Comparison of ENCODE assay signal across 8 mouse cellular contexts in the genomic region with DNA sequence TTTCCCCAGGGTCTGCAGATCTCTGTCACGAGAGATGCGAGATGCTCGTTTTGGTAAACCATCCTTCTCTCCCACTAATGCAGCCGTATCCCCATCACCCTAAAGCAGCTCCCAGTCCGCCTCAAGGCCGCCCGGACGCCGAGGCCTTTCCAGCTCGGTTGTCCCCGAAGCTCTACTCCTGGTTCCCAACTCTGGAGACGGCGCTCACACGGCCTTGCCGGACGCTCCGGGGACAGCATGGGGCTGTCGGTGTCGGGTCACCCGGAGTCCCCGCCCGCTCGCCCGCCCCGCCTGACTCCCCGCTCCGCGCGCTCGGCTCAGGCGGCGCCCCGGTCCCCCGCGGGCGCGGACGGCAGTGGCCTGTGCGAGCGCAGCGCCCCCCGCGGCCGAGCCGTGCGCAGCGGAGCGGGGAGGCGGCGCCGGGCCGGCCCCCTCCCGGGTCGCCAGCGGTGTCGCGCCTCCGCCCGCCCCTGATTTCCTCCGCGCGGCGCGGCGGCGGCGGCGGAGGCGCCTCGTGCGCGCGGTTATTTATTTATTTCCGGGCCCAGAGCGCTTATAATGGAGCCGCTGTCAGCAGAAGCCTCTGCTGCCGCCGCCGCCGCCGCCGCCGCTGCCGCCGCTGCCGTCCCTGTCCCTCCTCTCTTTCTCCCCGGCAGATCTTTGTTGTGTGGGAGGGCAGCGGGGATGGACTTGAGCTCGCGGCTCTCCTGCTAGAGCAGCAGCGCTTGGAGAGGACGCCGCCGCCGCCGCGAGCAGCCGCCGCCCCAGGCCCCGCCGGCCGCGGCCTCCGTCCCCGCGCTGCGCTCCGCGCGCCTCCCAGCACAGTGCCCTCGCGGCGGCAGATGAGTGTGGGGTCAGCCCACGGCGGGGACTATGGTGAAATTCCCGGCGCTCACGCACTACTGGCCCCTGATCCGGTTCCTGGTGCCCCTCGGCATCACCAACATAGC. TPM values are rescaled to one million over a fixed set of nuclear protein-coding genes. Genes with fewer than 3 reads are reported as not detected.
A peak's percentile ranks its signal among the peaks of the same experiment; 100 is the strongest.
DNase-seq lines count a peak whose midpoint lies in the region; ATAC-seq lines count a peak whose summit lies in the region.

A gene (plus strand): TSS at position 547 of the 950 bp plus-strand sequence.

- intact Hi-C loops in left cerebral cortex, postnatal 36 days (cut with DNase I) = loop anchor here (1.0 to 5.0 kb wide), 6 partner anchors 36 to 139 kb away; no protein-coding TSS in a partner anchor

- H3K9ac ChIP-seq in intestine, embryonic 15.5 days = peak within 1 kb of the TSS; percentile 77

- peak within 1 kb of the TSS; percentile 91 for H3K4me2 ChIP-seq in intestine, embryonic 15.5 days (replicated peaks)

- WGBS in intestine, embryonic 15.5 days = under 1% methylated on average over 101 of the region's 120 CpGs

- peak within 1 kb of the TSS; percentile 82 for H3K27ac ChIP-seq in intestine, embryonic 15.5 days

- peak; percentile 93 for DNase-seq in adrenal gland, adult 2 months
- DNase-seq in embryo, embryonic 9.5 days (ENCODE audit: extremely low spot score) = peak; percentile 76
- peak; percentile 80 to 81 for DNase-seq in gastrocnemius, postnatal 4 days (ENCODE audit: low spot score in 2 of 2)
- DNase-seq in left cerebral cortex, postnatal 36 days (ENCODE audit: low spot score in 2 of 2) = peak; percentile 86 to 91
- peak; percentile 75 for DNase-seq in mesoderm, embryonic 11.5 days (ENCODE audit: low read depth, low spot score)
- DNase-seq in right cerebral cortex, postnatal 14 days = peak; percentile 77
- peak; percentile 81 for DNase-seq in urinary bladder, postnatal 25 days (ENCODE audit: low spot score)

- peak within 1 kb of the TSS; percentile 76 for H3K4me3 ChIP-seq in intestine, embryonic 15.5 days (replicated peaks)

- ATAC-seq in intestine, embryonic 15.5 days = peak; percentile 95

- H3K36me3 ChIP-seq in intestine, embryonic 15.5 days = no peaks in the 10 kb centered on the region

- no peaks in the 10 kb centered on the region for H3K27me3 ChIP-seq in intestine, embryonic 15.5 days (replicated peaks)

- H3K4me1 ChIP-seq in intestine, embryonic 15.5 days (replicated peaks) = 0 out of 2 replicates have a peak, but pooled peaks cover 2% of the 10 kb centered on the region

- no peaks in the 10 kb centered on the region for H3K9me3 ChIP-seq in intestine, embryonic 15.5 days

RNA-seq across cellular contexts. Expression of the gene that starts here (rescaled TPM):
- 10 to 100 TPM; 56.9 to 61.0 TPM for total RNA-seq in adrenal gland, adult 2 months (2021)
- polyA plus RNA-seq in adrenal gland, adult 2 months (2012; rRNA removed) = 32.8 and 38.5 TPM in 2 replicates
- total RNA-seq in gastrocnemius, postnatal 4 days (2021) = 10 to 100 TPM; 21.5 to 26.0 TPM
- 15.9 and 16.7 TPM in 2 replicates for polyA plus RNA-seq in intestine, embryonic 15.5 days (2015; fragmentation: Nextera tagmentation; extraction: Ambion mirVana)
- total RNA-seq in left cerebral cortex, postnatal 36 days (2021) = 100 to 1,000 TPM; 173 to 186 TPM

Comparison
In these comparisons a context has a peak if more than half of its experiments do, and no peak if none do; other contexts are left out.
1. Peak in every context shown above with its lines: DNase-seq, ATAC-seq, H3K4me3 ChIP-seq and H3K27ac ChIP-seq.